ENCODE assay signal across 13 mouse cellular contexts in the genomic region with DNA sequence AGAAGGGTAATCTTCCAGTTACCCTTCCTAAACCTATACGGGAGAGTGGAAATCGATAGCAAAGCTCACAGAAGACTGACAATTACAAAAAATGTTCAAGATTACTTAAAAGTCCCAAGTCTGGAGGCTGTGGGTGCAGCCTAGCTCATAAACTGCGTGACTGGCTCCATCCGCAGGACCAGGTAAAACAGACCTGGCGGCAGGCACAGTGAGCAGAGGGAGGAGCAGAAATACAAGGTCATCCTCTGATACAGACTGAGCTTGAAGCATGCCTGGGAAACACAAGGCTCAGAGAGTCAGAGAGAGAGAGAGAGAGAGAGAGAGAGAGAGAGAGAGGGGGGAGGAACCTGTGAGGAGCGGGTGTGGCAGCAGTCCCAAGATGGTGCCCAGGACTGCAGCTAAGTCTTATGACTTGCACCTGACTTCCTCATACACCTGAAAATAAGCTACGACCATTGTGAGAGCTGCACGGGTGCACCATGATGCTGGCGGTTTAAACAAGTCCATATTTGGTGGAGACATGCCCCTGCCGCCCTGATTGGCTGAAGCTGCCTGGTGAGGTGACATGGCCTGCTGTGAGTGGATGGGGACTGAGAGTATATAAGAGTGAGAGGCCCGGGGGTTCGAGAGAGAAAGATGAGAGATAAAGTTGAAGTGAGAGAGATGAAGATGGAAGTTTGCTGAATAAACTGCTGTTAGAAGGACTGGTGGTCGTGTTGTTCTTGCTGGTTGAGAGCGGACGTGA. TPM values are rescaled to one million over a fixed set of nuclear protein-coding genes. Genes with fewer than 3 reads are reported as not detected.
DNase-seq lines count a peak whose midpoint lies in the region; ATAC-seq and TF ChIP-seq lines count a peak whose summit lies in the region.
"Not testable (repeated sequence)": the region's sequence is repeated elsewhere in the genome, so short reads cannot be mapped to it uniquely, and the experiment has no call there.
"Had no signal": no experiment of that assay in that cellular context is flagged by ENCODE, and none has a peak within 500 bp of the region (broad histone marks: within the 10 kb centered on the region; RNA-seq: fewer than 3 reads in every experiment).

No protein-coding gene starts in this region.

- 71% methylated on average over 15 of the region's 15 CpGs for WGBS in forebrain, embryonic 12.5 days
- 63% methylated on average over 15 of the region's 15 CpGs for WGBS in heart, embryonic 13.5 days
- WGBS in intestine, embryonic 16.5 days: 60% methylated on average over 15 of the region's 15 CpGs
- 66% methylated on average over 15 of the region's 15 CpGs for WGBS in midbrain, embryonic 11.5 days
- WGBS in neural tube, embryonic 13.5 days: 51% methylated on average over 15 of the region's 15 CpGs

- H3K4me2 ChIP-seq in forebrain, embryonic 12.5 days: peak overlapping the region; percentile 46
- not testable (repeated sequence) for H3K4me2 ChIP-seq in heart, embryonic 13.5 days; intestine, embryonic 16.5 days (ENCODE audit: low read depth, low read length)
- peak overlapping the region; percentile 25 for H3K4me2 ChIP-seq in midbrain, embryonic 11.5 days
- peak overlapping the region; percentile 52 for H3K4me2 ChIP-seq in neural tube, embryonic 13.5 days

- H3K4me3 ChIP-seq in ES-Bruce4 (ENCODE audit: low read depth, low read length): peak overlapping the region; percentile 4; the same call in 1 of the 2 replicates
- H3K4me3 ChIP-seq in forebrain, embryonic 12.5 days (replicated peaks): peak overlapping the region; percentile 11; the same call in 1 of the 2 replicates
- H3K4me3 ChIP-seq in heart, embryonic 13.5 days; intestine, embryonic 16.5 days (ENCODE audit: low read length); midbrain, embryonic 11.5 days (ENCODE audit: low read depth, low read length): not testable (repeated sequence)
- peak overlapping the region; percentile 18 for H3K4me3 ChIP-seq in neural tube, embryonic 13.5 days

- 0 out of 2 replicates have a peak overlapping the region, but pooled peaks have one; percentile 4 for H3K9ac ChIP-seq in ES-Bruce4 (ENCODE audit: low read depth, poor library complexity, severe bottlenecking)
- peak overlapping the region; percentile 29; the same call in 1 of the 2 replicates for H3K9ac ChIP-seq in forebrain, embryonic 12.5 days
- H3K9ac ChIP-seq in heart, embryonic 13.5 days; intestine, embryonic 16.5 days (ENCODE audit: low read depth, low read length): not testable (repeated sequence)
- H3K9ac ChIP-seq in midbrain, embryonic 11.5 days (ENCODE audit: low read length): peak overlapping the region; percentile 57
- H3K9ac ChIP-seq in neural tube, embryonic 13.5 days: peak overlapping the region; percentile 66

- peak; percentile 32; the same call in 1 of the 2 replicates for TF ChIP-seq EP300 in ES-Bruce4 (IDR thresholded peaks at IDR 0.05; ENCODE audit: insufficient read depth, low read depth, low read length)

- not testable (repeated sequence) for H3K9me3 ChIP-seq in ES-Bruce4 (replicated peaks; ENCODE audit: control insufficient read depth, insufficient read depth, low read length, poor library complexity, severe bottlenecking); forebrain, embryonic 12.5 days; heart, embryonic 13.5 days; intestine, embryonic 16.5 days (ENCODE audit: control insufficient read depth, low read length); midbrain, embryonic 11.5 days (ENCODE audit: control insufficient read depth, low read length); neural tube, embryonic 13.5 days

- H3K4me1 ChIP-seq in ES-Bruce4 (ENCODE audit: control insufficient read depth, insufficient read depth, low read length): not testable (repeated sequence)
- peaks cover 62% of the 10 kb centered on the region for H3K4me1 ChIP-seq in forebrain, embryonic 12.5 days
- peaks cover 38% of the 10 kb centered on the region for H3K4me1 ChIP-seq in heart, embryonic 13.5 days
- H3K4me1 ChIP-seq in intestine, embryonic 16.5 days (ENCODE audit: control insufficient read depth, insufficient read depth, low read length): peaks cover 13% of the 10 kb centered on the region
- peaks cover 37% of the 10 kb centered on the region for H3K4me1 ChIP-seq in midbrain, embryonic 11.5 days (ENCODE audit: control insufficient read depth, insufficient read depth, low read length)
- H3K4me1 ChIP-seq in neural tube, embryonic 13.5 days (replicated peaks): peaks cover 66% of the 10 kb centered on the region

- H3K27me3 ChIP-seq in ES-Bruce4 (ENCODE audit: control insufficient read depth, insufficient read depth, low read length, poor library complexity, severe bottlenecking); forebrain, embryonic 12.5 days; heart, embryonic 13.5 days (replicated peaks); intestine, embryonic 16.5 days (replicated peaks; ENCODE audit: control insufficient read depth, insufficient read depth, low read length); midbrain, embryonic 11.5 days (ENCODE audit: control insufficient read depth, insufficient read depth, low read length); neural tube, embryonic 13.5 days: not testable (repeated sequence)

- H3K27ac ChIP-seq in ES-Bruce4 (ENCODE audit: insufficient read depth, low read length): peak overlapping the region; percentile 28
- peak overlapping the region; percentile 94 for H3K27ac ChIP-seq in forebrain, embryonic 12.5 days
- peak overlapping the region; percentile 32; the same call in 1 of the 2 replicates for H3K27ac ChIP-seq in heart, embryonic 13.5 days (replicated peaks)
- H3K27ac ChIP-seq in intestine, embryonic 16.5 days (ENCODE audit: low read length): not testable (repeated sequence)
- H3K27ac ChIP-seq in midbrain, embryonic 11.5 days (ENCODE audit: low read depth, low read length): peak overlapping the region; percentile 99
- peak overlapping the region; percentile 98 for H3K27ac ChIP-seq in neural tube, embryonic 13.5 days (replicated peaks)

- peak; percentile 55 for TF ChIP-seq POLR2A in ES-Bruce4 (IDR thresholded peaks at IDR 0.05; ENCODE audit: insufficient read depth, low read length)

- not testable (repeated sequence) for H3K36me3 ChIP-seq in ES-Bruce4 (ENCODE audit: control insufficient read depth, insufficient read depth, low read length, poor library complexity, severe bottlenecking); forebrain, embryonic 12.5 days (replicated peaks); heart, embryonic 13.5 days; intestine, embryonic 16.5 days (ENCODE audit: control insufficient read depth, insufficient read depth, low read length); midbrain, embryonic 11.5 days (ENCODE audit: control insufficient read depth, insufficient read depth, low read length); neural tube, embryonic 13.5 days

- DNase-seq in cerebellum, postnatal 25 days: peak; percentile 46 to 51
- DNase-seq in midbrain, embryonic 11.5 days (ENCODE audit: low spot score, missing footprints): not testable (repeated sequence)
- DNase-seq in right cerebral cortex, postnatal 4 days: peak; percentile 37

- ATAC-seq in forebrain, embryonic 12.5 days (ENCODE audit: low FRiP score): peak; percentile 39; the same call in 1 of the 2 replicates
- not testable (repeated sequence) for ATAC-seq in heart, embryonic 13.5 days (ENCODE audit: extremely low read depth, insufficient number of reproducible peaks, low FRiP score, low TSS enrichment)
- ATAC-seq in intestine, embryonic 16.5 days: peak; percentile 51; the same call in 1 of the 2 replicates
- 0 out of 2 replicates have a peak, but pooled peaks have one; percentile 15 for ATAC-seq in midbrain, embryonic 11.5 days (ENCODE audit: low FRiP score)
- peak; percentile 20; the same call in 1 of the 2 replicates for ATAC-seq in neural tube, embryonic 13.5 days (ENCODE audit: low read depth)

- not testable (repeated sequence) for TF ChIP-seq CTCF in ES-Bruce4 (IDR thresholded peaks at IDR 0.05; ENCODE audit: low read depth, low read length)

RNA-seq across cellular contexts. Expression of a gene that starts 18.2 kb away (rescaled TPM):
- polyA plus RNA-seq in ES-Bruce4 (2011; ENCODE audit: insufficient read depth, insufficient read length, low read depth, missing spikeins): 700 and 767 TPM in 2 replicates
- polyA plus RNA-seq in forebrain, embryonic 12.5 days (2016; fragmentation: Nextera tagmentation; extraction: Ambion mirVana): 7,386 and 7,785 TPM in 2 replicates
- 1,012 and 1,030 TPM in 2 replicates for polyA plus RNA-seq in heart, embryonic 13.5 days (2015; fragmentation: Nextera tagmentation; extraction: Ambion mirVana)
- 816 and 895 TPM in 2 replicates for polyA plus RNA-seq in intestine, embryonic 16.5 days (2015; fragmentation: Nextera tagmentation; extraction: Ambion mirVana)
- polyA plus RNA-seq in midbrain, embryonic 11.5 days (2014; fragmentation: Nextera tagmentation; extraction: Ambion mirVana): 7,669 and 8,043 TPM in 2 replicates
- polyA plus RNA-seq in neural tube, embryonic 13.5 days (2015; fragmentation: Nextera tagmentation; extraction: Ambion mirVana): 13,124 and 14,228 TPM in 2 replicates

RNA-seq across cellular contexts. Expression of a gene that starts 18.4 kb away (rescaled TPM):
- polyA plus RNA-seq in ES-Bruce4 (2011; ENCODE audit: insufficient read depth, insufficient read length, low read depth, missing spikeins): not detected in 2 replicates
- polyA plus RNA-seq in forebrain, embryonic 12.5 days (2016; fragmentation: Nextera tagmentation; extraction: Ambion mirVana): not detected in 2 replicates
- polyA plus RNA-seq in heart, embryonic 13.5 days (2015; fragmentation: Nextera tagmentation; extraction: Ambion mirVana): not detected in 2 replicates
- not detected in 2 replicates for polyA plus RNA-seq in intestine, embryonic 16.5 days (2015; fragmentation: Nextera tagmentation; extraction: Ambion mirVana)
- not detected in 2 replicates for polyA plus RNA-seq in midbrain, embryonic 11.5 days (2014; fragmentation: Nextera tagmentation; extraction: Ambion mirVana)
- not detected in 2 replicates for polyA plus RNA-seq in neural tube, embryonic 13.5 days (2015; fragmentation: Nextera tagmentation; extraction: Ambion mirVana)
- polyA plus RNA-seq: erythroblast, embryonic 14.5 days; heart, embryonic 15.5 days; limb, embryonic 12.5 days; lung, postnatal 0 days; stomach, embryonic 16.5 days had no signal

RNA-seq across cellular contexts. Expression of a gene that starts 37.4 kb away (rescaled TPM):
- polyA plus RNA-seq in ES-Bruce4 (2011; ENCODE audit: insufficient read depth, insufficient read length, low read depth, missing spikeins): 3,464 and 4,107 TPM in 2 replicates
- 1,790 and 1,867 TPM in 2 replicates for polyA plus RNA-seq in forebrain, embryonic 12.5 days (2016; fragmentation: Nextera tagmentation; extraction: Ambion mirVana)
- polyA plus RNA-seq in heart, embryonic 13.5 days (2015; fragmentation: Nextera tagmentation; extraction: Ambion mirVana): 1,584 and 1,655 TPM in 2 replicates
- 1,159 and 1,322 TPM in 2 replicates for polyA plus RNA-seq in intestine, embryonic 16.5 days (2015; fragmentation: Nextera tagmentation; extraction: Ambion mirVana)
- 2,214 and 2,255 TPM in 2 replicates for polyA plus RNA-seq in midbrain, embryonic 11.5 days (2014; fragmentation: Nextera tagmentation; extraction: Ambion mirVana)
- polyA plus RNA-seq in neural tube, embryonic 13.5 days (2015; fragmentation: Nextera tagmentation; extraction: Ambion mirVana): 1,062 and 1,121 TPM in 2 replicates

RNA-seq across cellular contexts. Expression of a gene that starts 53.7 kb away (rescaled TPM):
- 30.9 and 33.4 TPM in 2 replicates for polyA plus RNA-seq in ES-Bruce4 (2011; ENCODE audit: insufficient read depth, insufficient read length, low read depth, missing spikeins)
- polyA plus RNA-seq in forebrain, embryonic 12.5 days (2016; fragmentation: Nextera tagmentation; extraction: Ambion mirVana): 30.6 and 41.5 TPM in 2 replicates
- 13.5 and 15.0 TPM in 2 replicates for polyA plus RNA-seq in heart, embryonic 13.5 days (2015; fragmentation: Nextera tagmentation; extraction: Ambion mirVana)
- polyA plus RNA-seq in intestine, embryonic 16.5 days (2015; fragmentation: Nextera tagmentation; extraction: Ambion mirVana): 20.4 and 23.6 TPM in 2 replicates
- polyA plus RNA-seq in midbrain, embryonic 11.5 days (2014; fragmentation: Nextera tagmentation; extraction: Ambion mirVana): 7.5 and 9.8 TPM in 2 replicates
- polyA plus RNA-seq in neural tube, embryonic 13.5 days (2015; fragmentation: Nextera tagmentation; extraction: Ambion mirVana): 34.9 and 39.0 TPM in 2 replicates

RNA-seq across cellular contexts. Expression of a gene that starts 57.9 kb away (rescaled TPM):
- 407 and 426 TPM in 2 replicates for polyA plus RNA-seq in ES-Bruce4 (2011; ENCODE audit: insufficient read depth, insufficient read length, low read depth, missing spikeins)
- 107 and 111 TPM in 2 replicates for polyA plus RNA-seq in forebrain, embryonic 12.5 days (2016; fragmentation: Nextera tagmentation; extraction: Ambion mirVana)
- polyA plus RNA-seq in heart, embryonic 13.5 days (2015; fragmentation: Nextera tagmentation; extraction: Ambion mirVana): 150 and 158 TPM in 2 replicates
- polyA plus RNA-seq in intestine, embryonic 16.5 days (2015; fragmentation: Nextera tagmentation; extraction: Ambion mirVana): 295 and 311 TPM in 2 replicates
- polyA plus RNA-seq in midbrain, embryonic 11.5 days (2014; fragmentation: Nextera tagmentation; extraction: Ambion mirVana): 102 and 106 TPM in 2 replicates
- 25.6 and 29.7 TPM in 2 replicates for polyA plus RNA-seq in neural tube, embryonic 13.5 days (2015; fragmentation: Nextera tagmentation; extraction: Ambion mirVana)
